Mouse (Mus musculus) Muller cell, postnatal 12 days (primary cell): ENCODE measurements at regions not wholly inside any gene's neighbourhood (a gene's known extent, or its start where the extent isn't known, plus 50 kb on each side); places are given as distances from the start of the nearest gene placed in this dataset.

Source experiments
- DNase-seq: peaks from one replicate; pipeline ENCODE4 v3.0.0-alpha.2; 2015; ENCODE audit errors: inconsistent ontology term

DNA sequence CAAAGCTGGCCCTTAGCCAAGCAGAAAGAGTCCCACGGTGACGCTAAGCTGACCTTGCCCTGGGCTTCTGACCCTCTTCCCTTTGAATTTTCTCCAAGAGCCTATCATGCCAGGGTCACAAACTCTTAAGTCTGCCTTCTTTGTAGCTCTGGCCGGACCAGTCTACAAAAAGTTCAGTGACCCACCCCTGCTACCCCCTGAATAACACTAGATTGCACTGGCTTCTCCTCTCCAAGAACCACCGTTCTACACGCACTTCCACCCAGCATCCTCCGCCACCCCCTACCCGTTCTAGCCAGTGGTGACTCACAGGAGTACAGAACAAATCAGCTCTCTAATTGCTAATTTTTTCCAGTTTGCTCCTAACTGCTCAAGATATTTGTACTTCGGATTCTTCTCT lies 325.0 kb downstream of the Tns1 start:
- peak; percentile 37 for DNase-seq

DNA sequence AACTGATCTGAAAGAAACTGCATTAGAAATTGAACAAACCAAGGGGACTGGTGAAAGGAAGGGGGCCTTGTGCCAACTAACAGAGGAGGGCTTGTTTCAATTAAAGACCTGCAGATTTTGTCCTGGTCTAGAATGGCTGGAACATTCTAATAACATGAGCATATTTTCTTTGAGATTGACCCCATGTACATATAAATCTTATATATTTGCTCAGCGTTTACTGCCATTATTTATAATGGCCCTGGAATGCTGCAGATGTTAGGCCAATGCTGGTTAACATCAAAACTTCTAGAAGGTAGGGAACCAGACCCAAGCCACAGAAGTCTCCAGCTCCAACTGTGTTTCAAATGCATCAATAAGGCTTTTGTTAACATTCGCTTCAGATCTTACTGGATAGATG lies 326.4 kb downstream of the Tns1 start:
- DNase-seq, result no peak

DNA sequence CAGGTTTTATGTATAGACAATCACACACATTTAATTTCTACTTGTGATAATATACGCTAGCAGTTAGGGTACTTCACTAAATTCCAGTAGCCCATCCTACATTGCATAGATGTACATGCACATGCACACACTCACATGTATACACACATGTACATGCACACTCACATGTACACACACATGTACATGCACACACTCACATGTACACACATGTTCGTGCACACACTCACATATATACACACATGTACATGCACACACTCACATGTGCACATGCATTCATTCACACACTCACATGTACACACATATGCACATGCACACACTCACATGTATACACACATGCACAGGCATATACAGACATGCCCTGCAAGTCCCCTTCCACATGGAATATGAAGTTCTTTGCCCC lies 326.8 kb downstream of the Tns1 start:
- no peak for DNase-seq

DNA sequence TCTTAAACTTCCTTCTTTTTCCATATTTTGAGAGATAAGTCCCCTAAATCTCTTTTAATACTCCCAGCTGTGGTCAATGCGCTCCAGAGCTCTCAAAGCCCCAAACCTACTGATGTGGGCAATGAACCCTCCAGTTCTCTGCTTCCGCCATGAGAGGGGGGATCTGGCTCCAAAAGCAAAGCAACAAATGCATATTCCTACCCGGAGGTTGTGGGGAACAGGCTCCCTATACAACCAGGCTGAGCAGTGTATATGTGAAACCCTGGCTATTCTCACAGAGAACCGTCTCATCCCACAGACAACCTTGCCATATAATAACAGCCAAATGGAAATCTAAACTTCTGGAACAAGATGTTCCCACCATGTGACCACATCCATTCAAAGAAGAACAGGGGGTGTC lies 330.4 kb downstream of the Tns1 start:
- no peak for DNase-seq

DNA sequence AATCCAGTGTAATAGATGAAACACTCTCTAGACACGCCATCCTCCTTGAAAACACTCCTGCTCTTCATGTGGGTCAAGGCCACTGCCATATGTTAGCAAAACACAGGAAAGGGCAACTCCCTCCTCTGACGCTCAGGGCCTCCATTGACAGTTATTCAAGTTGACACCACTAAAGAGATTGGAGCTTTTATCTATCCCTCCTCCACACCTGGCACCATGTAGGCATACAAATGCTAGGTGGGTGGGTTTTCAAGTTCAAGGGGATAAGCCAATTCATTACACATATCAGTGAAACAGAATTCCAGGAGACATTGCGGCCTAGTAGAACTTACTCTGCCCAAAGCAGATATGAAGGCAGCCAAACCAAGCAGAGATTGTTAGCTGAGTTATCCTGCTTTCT lies 331.0 kb downstream of the Tns1 start:
- DNase-seq, result no peak

DNA sequence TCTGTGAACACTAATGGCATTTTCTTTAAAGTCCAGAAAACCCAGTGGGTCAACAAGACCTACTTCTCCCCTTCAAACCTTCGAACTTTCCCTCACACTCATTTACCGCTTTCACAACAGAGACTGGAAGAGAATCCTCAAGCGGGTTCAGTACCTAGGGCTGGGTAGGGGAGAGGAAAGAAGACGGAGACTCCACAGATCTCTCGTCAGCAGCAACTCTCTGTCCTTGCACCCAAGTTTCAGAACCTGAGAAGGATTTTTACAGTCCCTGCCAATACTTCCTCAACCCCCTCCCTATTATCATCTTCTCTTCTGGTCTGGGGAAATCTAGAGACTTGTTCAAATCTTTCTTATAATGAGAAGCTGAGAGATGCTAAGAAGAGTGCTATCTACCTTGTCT lies 331.9 kb downstream of the Tns1 start:
- no peak for DNase-seq

DNA sequence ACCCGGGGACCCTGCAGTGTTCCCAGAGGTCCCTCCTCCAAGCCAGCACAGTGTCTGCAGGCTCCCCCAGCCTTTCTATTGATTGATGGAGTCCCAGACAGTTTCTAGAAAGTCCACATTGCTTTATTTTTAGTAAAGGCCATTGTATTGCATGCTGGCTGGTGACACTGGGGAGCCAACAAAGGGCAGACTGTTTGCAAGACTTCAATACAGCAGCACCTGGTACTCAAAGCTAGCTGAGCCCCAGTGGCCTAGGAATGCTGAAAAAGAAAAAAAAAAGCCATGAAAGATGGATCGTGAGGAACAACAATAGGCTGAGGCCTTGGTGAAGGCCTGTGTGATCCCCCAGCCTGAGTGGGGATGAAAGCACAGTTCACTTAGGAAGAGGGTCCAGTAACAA lies 336.6 kb downstream of the Tns1 start:
- DNase-seq, result no peak

DNA sequence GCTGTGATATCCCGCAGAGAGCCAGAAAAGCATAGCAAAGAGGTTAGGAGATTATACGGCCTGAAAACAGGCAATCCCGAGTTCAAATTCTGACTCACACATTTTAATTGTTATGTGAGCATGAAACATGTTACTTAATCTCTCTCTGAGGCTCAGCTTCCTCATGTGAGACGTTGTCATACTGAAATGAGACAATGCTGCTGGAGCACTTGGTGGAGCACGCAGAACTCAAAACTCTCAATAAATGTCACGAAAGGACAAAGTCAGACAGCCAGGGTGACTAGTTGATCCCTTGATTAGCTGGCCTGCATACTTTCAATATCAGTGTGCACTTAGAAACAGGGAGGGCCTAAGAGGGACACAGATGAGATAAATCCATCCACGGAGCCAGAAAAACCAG lies 337.0 kb downstream of the Tns1 start:
- no peak for DNase-seq

DNA sequence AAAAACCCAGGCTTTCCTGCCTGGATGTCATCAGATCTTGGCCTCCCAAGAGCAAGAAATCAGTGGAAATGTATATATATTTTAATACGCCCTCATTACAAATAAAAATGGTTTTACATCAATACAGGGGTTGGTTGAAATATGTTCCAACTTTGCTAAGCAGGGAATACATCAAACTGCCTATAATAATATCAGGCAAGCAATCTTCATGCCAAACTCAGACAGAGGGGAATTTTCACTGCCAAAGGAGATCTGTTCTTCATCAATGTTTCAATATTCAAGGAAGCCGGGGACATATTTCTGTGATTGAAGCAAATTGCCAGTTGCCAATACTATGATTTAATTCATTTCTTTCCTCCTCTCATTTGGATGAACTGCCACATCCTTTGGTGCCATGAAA lies 340.9 kb downstream of the Tns1 start:
- DNase-seq, result no peak

DNA sequence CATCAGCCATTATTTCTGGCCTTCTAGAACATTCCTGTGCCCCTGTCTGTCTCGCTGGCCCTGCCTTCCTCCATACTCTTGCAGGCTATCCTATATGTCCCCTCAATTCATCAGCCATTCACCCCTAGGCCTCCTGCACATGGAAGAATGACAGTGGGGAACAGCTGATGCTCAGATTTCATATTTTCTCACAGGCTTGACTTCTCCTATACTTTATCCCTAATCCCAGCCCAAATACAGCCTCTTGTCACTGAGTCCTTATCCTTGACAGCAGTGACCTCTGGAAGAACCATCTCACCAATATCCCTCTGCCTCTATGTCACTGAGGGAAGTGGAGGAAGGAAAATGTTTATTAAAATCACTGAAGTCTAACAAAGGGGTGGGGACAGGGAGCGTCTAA lies 341.4 kb downstream of the Tns1 start:
- no peak for DNase-seq

DNA sequence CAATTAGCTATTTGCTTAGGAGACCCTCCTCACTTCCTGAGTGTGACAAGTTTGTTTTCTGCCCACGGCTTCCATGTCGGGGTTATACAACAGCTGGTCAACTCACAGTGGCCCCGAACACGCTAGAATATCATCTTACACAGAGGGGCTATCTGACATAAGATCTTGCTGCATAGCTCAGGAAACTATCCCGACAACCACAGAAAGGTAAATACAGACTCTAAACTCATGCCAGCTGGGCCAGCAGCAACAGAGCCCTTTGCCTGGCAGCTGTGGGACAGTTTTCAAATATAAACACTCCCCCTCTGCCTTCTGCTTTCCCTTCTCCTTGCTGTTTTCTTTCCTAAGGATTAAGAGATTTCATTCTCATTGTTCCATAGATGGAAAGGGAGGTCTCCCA lies 352.5 kb downstream of the Tns1 start:
- DNase-seq, result no peak

DNA sequence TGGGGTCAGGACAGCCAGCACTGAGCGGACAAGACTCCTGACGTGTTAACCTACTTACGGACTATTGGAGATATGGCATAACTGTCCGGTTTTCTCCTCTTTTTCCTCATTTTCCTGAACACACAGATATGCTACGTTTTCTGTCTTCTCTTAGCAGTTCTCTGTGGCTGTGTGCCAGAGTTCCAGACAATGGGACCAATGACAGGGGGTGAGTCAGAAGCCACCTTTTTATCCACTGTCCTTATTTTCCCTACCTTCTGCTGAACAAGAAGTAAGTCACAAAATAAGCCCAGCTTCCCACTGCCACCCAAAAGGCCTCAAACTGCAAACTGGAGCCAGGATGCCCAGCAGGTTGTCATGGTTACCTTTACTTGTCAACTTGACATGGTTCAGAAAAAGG lies 353.6 kb downstream of the Tns1 start:
- DNase-seq, result peak; percentile 31

DNA sequence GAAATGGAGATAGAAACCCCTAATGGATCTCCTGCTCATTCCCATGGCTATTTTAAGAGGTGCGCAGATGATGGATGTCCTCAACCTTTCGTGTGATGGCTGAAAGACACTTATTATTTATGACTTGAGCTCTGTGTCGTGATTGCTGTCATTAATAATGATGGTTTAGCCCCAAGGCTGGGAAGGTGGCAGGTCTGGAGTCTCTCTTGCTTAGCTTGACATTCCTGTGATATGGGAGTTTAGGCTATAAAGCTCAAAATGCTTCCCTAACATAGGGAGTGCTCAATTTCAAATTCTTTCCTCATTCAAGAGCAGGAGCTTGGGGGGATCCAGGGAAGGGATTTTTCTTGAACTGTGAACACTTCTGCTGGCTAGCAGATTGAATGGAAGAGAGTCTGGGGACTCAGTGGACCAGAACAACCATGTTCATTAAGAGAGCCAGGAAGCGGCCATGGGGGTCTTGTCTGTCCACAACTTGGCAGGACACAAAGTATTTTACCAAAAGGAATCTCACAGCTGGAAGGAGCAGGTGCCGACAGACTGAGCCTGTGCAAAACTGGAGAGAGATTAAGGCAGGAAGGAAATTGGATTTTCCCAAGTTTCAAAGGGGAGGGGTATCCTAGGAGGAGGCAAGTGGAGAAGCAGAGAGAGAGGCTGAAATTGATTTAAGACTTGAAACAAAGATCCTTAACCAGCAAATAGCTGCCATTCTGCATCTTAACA lies 359.5 kb downstream of the Tns1 start:
- DNase-seq, result no peak

DNA sequence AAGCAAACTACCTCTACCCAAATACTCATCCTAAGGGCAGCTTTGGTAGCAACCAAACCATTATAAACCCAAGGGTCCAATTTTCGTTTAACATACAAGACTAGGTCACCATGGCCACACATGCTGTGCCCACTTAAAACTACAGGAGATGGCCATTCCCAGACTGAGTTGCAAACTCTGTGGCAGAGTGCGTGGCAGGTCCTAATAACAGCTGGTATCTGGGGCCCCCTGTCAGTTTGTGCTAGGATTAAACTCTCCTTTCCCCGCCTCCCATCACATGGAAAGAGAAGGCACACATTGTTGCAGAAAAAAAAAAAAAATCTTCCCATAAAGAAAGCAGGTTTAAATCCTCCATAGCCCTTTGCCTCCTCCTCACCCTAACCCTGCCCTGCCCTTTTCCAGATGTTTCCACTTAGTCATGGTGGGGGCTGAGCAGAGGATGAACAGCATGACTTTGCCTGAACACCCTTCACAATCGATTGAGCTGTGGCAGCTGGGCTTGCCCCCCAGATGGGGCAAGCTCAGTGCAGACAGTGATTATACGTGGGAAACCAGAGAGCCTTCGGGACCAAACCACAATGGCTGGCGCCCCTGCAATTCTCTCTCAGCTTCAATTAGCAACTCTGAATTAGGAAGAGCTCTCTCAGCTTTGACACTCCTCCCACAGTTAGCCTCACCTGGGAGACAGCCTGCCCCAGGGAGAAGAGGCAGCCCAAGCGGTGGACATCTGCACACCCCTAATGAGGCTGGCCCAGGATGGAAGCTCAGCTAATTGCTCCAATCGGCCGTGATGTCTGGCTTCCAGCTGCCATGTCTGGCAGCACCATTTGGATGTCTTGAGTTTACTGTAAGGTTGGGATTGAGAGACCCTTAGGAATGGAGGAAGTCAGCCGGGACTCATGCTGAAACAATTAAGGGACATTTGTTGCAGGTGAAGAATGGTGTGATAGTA lies 365.9 kb downstream of the Tns1 start:
- DNase-seq, result peak; percentile 80

DNA sequence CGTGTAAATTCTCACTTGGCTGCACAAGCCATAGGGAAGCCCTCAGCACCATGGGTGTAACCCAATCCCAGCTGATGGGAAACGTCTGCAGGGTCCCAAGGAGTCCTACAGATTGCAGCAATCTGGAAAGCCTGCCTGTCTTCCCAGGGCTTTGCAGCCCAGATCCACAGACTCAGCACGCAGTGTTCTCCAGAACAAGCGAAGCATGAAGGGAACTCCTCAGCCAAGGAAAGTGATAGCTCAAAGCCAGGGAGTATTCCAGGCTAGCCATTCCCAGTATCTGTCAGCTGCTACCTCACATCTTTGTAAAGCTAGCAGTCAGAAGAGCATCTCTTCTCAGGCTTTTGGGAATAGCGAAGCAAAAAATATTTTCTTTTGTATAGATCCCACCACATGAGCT lies 368.5 kb downstream of the Tns1 start:
- no peak for DNase-seq

DNA sequence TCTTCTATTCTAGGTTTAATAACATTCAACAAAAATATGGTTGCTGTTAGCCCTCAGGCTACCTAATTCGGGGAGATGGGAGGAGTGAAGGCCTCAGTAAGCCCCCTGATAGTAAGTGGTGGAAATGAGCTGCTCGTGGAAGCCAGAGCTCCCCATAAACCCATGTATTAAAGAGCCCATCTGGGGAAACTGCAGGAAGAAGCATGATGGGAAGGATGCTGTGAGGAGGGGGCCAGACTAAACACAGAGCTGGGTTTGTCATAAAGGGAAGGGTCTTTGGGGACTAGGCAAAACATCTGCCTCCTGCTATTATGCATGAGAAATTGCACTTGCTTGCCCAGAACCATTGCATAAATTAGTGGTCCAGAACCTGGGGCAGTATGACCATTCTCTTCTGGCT lies 369.3 kb downstream of the Tns1 start:
- DNase-seq, result no peak

DNA sequence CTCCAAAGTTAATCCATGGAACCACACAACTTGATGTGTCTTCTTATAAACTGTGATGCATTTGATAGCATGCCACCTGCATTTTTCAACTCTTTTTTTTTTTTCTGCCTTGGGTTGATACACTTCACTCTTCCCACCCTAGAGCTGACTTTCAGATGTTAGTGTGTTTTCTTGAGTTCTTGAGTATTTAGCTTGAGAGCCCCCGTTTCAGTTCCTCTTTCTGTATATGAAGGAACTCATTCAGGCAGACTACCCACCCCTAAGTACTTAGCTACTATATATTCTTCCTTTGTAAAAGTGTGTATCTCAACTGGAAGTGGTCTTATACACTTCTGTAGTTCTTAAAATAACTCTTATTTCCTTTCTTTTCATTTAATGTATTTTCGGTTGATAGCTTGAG lies 371.1 kb downstream of the Tns1 start:
- no peak for DNase-seq

DNA sequence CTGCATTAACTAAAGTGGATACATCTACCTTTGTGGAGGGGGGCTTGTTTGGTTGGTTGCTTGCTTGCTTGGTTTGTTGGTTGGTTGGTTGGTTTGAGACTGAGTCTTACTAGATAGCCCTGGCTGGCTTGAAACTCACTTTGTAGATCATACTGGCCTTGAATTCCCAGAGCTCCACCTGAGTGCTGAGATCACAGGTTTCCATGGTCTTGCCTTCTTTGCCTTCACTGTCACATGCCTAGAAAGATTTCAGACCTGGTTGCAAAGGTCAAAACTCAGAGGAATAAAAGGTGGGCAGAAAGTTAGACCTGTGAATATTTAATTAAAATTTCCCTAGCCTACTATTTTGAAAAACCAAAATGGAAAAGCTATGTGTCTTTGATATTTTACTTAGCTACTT lies 375.5 kb downstream of the Tns1 start:
- no peak for DNase-seq

DNA sequence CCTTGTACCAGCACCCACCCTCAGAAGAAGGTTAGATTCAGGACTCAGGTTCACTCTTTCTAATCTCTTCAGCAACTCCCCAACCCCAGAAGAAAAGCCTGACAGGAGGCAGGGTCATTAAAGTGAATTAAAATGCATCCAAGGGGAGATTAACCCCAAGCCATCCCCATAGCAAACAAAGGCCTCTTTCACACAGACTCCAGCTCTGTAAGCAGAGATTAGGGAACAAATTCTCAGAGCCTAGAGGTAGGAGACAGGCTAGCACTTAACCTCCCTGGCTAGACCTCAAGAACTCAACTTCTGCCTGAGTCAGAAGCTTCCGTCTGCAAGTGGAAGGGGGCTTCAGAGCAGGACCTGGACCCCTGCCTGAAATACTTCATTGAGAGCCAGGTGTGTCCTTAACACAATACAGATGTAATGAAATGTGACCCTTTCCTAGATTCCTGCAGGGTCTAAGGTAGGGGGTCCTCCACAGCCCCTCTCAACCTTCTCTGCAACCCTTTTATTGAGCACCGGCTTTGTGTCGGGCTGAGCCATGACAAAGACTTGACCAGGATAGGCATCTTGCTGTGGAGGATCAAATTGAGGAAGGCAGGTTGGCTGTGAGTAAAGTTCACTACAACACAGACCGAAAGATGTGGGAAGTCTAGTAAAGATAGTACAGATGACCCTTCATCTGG lies 379.6 kb downstream of the Tns1 start:
- DNase-seq, result no peak

DNA sequence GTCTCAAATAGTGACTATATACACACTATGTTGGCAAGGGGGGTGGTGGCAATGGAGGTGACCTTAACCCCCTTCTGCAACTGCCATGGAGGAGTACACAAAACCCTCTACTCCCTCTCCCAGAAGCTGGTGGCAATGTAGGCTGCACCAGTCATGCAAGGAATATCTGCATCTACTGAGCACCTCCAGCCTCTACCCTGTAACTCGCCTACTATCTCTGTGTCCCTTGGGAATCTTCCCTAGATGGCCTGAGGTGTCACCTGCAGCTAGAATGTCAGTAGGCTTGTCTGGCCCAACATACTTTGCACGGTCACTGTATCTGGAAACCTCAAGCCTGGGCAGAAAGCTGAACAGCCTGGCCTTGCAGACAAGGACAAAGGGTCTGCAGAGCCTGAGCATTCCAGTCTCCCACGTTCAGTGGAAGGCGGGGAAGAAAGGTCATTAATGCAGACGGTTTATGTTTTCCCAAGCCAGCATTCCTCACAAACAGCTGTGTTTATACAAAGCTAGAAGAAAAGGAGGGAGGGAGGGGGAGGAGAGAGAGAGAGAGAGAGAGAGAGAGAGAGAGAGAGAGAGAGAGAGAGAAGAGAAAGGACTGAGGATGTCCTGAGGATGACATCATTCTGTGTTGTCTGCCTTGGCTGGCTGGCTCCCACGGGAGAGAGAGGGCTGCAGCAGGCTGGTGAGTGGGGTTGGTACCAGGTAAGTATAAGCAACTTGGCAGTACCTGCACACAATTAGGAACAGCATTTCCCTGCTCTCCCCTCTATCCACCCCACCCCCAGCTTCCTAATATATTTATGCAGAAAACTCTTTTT lies 380.3 kb downstream of the Tns1 start:
- DNase-seq, result peak; percentile 92

DNA sequence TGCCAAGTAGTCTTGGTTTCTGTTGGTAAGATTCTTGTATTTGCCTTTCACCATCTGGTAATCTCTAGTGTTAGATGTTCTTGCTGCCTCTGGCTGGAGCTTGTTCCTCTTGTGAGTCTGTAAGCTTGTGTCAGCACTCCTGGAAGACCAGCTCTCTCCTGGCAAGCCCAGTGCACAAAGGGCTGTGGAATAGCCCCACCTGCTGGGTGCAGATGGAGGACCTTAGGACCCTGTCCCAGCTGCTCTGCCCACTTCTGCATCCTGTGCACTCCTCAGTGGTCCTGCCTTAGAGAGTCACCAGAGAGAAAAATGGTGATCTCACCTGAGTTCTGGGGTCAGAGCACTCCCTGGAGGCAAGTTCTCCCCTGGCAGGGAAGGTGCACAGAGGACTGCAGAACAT lies 387.2 kb downstream of the Tns1 start:
- DNase-seq, result no peak

DNA sequence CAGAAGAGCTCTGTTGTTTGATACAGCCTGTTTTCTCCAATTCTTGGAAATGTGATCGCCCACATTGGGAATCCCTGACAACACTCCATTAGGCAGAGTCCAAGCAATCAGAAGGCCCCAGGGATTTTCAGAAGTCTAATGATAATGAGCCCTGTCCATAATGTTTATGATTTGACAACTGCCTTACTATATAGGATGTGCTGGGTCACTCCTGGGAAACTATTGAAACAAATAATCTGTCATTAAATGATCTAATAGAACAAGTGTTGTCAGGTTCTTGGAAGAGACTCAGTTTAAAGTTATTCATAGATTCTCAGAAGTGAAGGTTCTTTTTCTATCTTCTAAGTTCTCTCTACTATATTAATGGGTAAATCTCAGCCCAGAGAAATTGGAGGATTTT lies 395.9 kb downstream of the Tns1 start:
- no peak for DNase-seq
